Mouse (Mus musculus) MEL-GATA-1-ER (cell line): ENCODE results near the gene Rin1.

Experiments used
- DNase-seq: peaks from one replicate; pipeline ENCODE4 v3.0.0-alpha.2; 2012; ENCODE audit warnings: low read depth; ENCODE audit errors: extremely low read depth

The Rin1 gene

GRCm38 (mm10) chr19:5041588-5041987, 8.7 kb upstream of the Rin1 start:
- peak; percentile 33 for DNase-seq

GRCm38 (mm10) chr19:5045531-5045930, 4.8 kb upstream of the Rin1 start:
- DNase-seq, result no peak

GRCm38 (mm10) chr19:5048138-5049056, 1.9 kb upstream of the Rin1 start:
- DNase-seq, result no peak

- no peak for DNase-seq
These were observed 956 bp upstream of the Rin1 start for GRCm38 (mm10) chr19:5049325-5049724.

GRCm38 (mm10) chr19:5051031-5051430, 750 bp downstream of the Rin1 start:
- DNase-seq, result no peak

GRCm38 (mm10) chr19:5051515-5051914, 1.2 kb downstream of the Rin1 start:
- DNase-seq, result no peak

GRCm38 (mm10) chr19:5052166-5052822, 2.0 kb downstream of the Rin1 start:
- no peak for DNase-seq

- DNase-seq, result no peak
These were observed 2.6 kb downstream of the Rin1 start for GRCm38 (mm10) chr19:5052853-5053252.

- DNase-seq, result peak; percentile 39
These were observed 3.6 kb downstream of the Rin1 start for GRCm38 (mm10) chr19:5053909-5054308.

- no peak for DNase-seq
These were observed 6.0 kb downstream of the Rin1 start for GRCm38 (mm10) chr19:5056251-5056650.

GRCm38 (mm10) chr19:5057876-5058775, 7.8 kb downstream of the Rin1 start:
- DNase-seq, result no peak

GRCm38 (mm10) chr19:5058801-5059771, 8.8 kb downstream of the Rin1 start:
- no peak for DNase-seq

- DNase-seq, result no peak
These were observed 10.4 kb downstream of the Rin1 start for GRCm38 (mm10) chr19:5060365-5061330.

- no peak for DNase-seq
These were observed 11.8 kb downstream of the Rin1 start for GRCm38 (mm10) chr19:5062041-5062440.

GRCm38 (mm10) chr19:5062446-5062845, 12.2 kb downstream of the Rin1 start:
- DNase-seq, result no peak

GRCm38 (mm10) chr19:5065104-5065503, 14.8 kb downstream of the Rin1 start:
- no peak for DNase-seq

GRCm38 (mm10) chr19:5067040-5067799, 16.9 kb downstream of the Rin1 start:
- DNase-seq, result peak; percentile 66

- DNase-seq, result no peak
These were observed 17.7 kb downstream of the Rin1 start, which contains the start of gene Cd248 for GRCm38 (mm10) chr19:5067867-5068569. Cd248 (plus strand) TSS chr19:5068078.
